Mouse (Mus musculus): ENCODE data around the gene Slc35f1. TPM values are rescaled to one million over a fixed set of nuclear protein-coding genes. Genes with fewer than 3 reads are reported as not detected.
A peak's percentile ranks its signal among the peaks of the same experiment; 100 is the strongest.

The Slc35f1 gene
- total RNA-seq, 4 experiments from 2014 or later: 0.80 to 2.3 (median 1.4) TPM

GRCm38 (mm10) chr10:52932159-52932558 is 241.8 kb downstream of the Slc35f1 start:
- no peak for DNase-seq

GRCm38 (mm10) chr10:52934615-52935014 is 244.3 kb downstream of the Slc35f1 start:
- no peak for DNase-seq

- no peak for DNase-seq
Measured at GRCm38 (mm10) chr10:52940111-52940830, 249.9 kb downstream of the Slc35f1 start.

GRCm38 (mm10) chr10:52940831-52941216 is 250.5 kb downstream of the Slc35f1 start:
- no peak for DNase-seq

GRCm38 (mm10) chr10:52952581-52952980 is 262.2 kb downstream of the Slc35f1 start:
- DNase-seq: no peak

- DNase-seq: no peak
Measured at GRCm38 (mm10) chr10:52956728-52957127, 266.4 kb downstream of the Slc35f1 start.

- DNase-seq: no peak
Measured at GRCm38 (mm10) chr10:52979251-52979650, 288.9 kb downstream of the Slc35f1 start.

GRCm38 (mm10) chr10:52982836-52983235 is 292.5 kb downstream of the Slc35f1 start:
- DNase-seq: no peak

- DNase-seq: no peak
Measured at GRCm38 (mm10) chr10:52992246-52992645, 301.9 kb downstream of the Slc35f1 start.

- no peak for DNase-seq
Measured at GRCm38 (mm10) chr10:52996886-52997285, 306.6 kb downstream of the Slc35f1 start.

- DNase-seq: no peak
Measured at GRCm38 (mm10) chr10:53001136-53001535, 310.8 kb downstream of the Slc35f1 start.

GRCm38 (mm10) chr10:53006229-53007190 is 316.2 kb downstream of the Slc35f1 start:
- no peak for DNase-seq

GRCm38 (mm10) chr10:53013878-53014277 is 323.5 kb downstream of the Slc35f1 start:
- peak; percentile 60 for DNase-seq

GRCm38 (mm10) chr10:53028454-53028853 is 338.1 kb downstream of the Slc35f1 start:
- no peak for DNase-seq

GRCm38 (mm10) chr10:53035202-53035601 is 344.9 kb downstream of the Slc35f1 start:
- DNase-seq: no peak

GRCm38 (mm10) chr10:53045931-53046330 is 355.6 kb downstream of the Slc35f1 start:
- no peak for DNase-seq

GRCm38 (mm10) chr10:53052521-53052920 is 362.2 kb downstream of the Slc35f1 start:
- no peak for DNase-seq

- no peak for DNase-seq
Measured at GRCm38 (mm10) chr10:53060745-53061144, 370.4 kb downstream of the Slc35f1 start.

GRCm38 (mm10) chr10:53062741-53063140 is 372.4 kb downstream of the Slc35f1 start:
- DNase-seq: no peak

- no peak for DNase-seq
Measured at GRCm38 (mm10) chr10:53087811-53088210, 397.5 kb downstream of the Slc35f1 start.

- DNase-seq: no peak
Measured at GRCm38 (mm10) chr10:53091525-53091924, 401.2 kb downstream of the Slc35f1 start.

GRCm38 (mm10) chr10:53096446-53096845 is 406.1 kb downstream of the Slc35f1 start:
- DNase-seq: no peak

GRCm38 (mm10) chr10:53100881-53101280 is 410.5 kb downstream of the Slc35f1 start:
- DNase-seq: no peak

Measured in adrenal gland, adult 8-10 months (tissue).